Mouse (Mus musculus) Muller cell, postnatal 12 days (primary cell): ENCODE data around the gene Id2.

ENCODE experiments used
- DNase-seq: peaks from one replicate; pipeline ENCODE4 v3.0.0-alpha.2; 2015; ENCODE audit errors: inconsistent ontology term

Gene Id2

DNA sequence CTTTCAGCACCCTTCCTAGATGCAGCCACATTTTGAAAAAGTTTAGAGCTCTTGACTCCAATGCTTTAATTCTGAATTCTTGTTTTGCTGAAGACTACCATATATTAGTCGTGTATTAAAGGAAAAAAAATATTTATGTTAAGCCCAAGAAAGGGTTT, at the start of gene Id2:
Id2 (minus strand) TSS at position 89 of the 158 bp plus-strand sequence.
- DNase-seq, result peak; percentile 35

GRCm38 (mm10) chr12:25145344-25145698, 48.4 kb upstream of the Id2 start:
- no peak for DNase-seq

- no peak for DNase-seq
Measured at GRCm38 (mm10) chr12:25144591-25145343, 47.8 kb upstream of the Id2 start.

- peak; percentile 38 for DNase-seq
Measured at GRCm38 (mm10) chr12:25143492-25143891, 46.6 kb upstream of the Id2 start.

- no peak for DNase-seq
Measured at GRCm38 (mm10) chr12:25142251-25142650, 45.3 kb upstream of the Id2 start.

DNA sequence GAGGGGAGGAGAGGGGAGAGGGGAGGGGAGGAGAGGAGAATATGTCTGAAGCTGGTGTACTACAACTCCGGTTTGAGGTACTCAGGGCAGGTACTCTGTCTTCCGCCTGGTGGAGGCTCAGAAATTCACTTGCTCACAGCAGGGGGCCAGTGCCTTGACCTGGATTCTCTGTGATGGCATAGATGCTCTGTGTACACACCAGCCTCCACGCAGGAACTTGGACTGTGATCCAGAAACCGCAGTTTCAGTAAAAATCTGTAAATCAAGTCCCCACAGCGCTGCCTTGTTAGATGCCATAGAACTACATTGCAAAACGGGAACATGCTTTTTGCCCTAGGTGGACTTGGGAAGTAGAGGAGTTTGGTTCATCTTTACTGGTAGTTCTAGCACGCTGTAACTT, 44.4 kb upstream of the Id2 start:
- no peak for DNase-seq

DNA sequence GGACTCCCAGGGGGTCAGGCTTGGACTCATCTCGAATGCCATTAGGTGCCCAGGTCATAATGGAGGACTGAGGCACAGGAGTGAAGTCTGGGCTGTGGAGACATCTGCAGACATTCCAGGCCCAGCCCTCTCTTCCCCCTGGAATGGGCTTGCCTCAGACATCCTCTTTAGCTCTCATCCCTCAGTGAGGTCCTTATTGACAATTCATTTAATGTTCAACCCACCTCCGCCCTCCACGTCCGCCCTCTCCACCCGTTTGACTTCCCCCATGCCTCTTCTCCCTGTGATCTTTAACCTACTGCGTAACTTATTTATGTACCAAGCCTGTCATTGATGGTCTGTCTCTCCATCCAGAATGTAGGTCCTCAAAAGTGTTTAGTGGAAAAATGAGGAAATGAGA, 43.2 kb upstream of the Id2 start:
- DNase-seq, result no peak

GRCm38 (mm10) chr12:25138616-25139015, 41.7 kb upstream of the Id2 start:
- DNase-seq, result no peak

DNA sequence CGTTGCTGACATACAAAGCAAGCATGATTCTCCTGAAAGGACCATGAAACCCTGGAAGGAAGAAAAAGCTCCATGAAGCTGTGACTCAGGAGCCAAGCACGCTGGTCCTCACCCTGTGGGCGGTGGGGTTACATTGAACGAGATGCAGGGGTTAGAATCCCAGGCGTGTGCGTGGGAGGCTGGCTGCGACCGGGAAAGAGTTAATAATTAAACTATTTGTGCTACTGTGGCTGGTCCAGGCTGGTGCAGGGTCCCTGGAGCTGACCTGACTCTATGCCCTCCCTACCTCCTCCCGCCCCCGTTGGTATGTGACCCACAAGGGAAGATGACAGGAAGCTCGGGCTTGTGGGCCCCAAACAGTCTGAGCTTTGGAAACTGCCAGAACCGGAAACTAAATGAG, 35.1 kb upstream of the Id2 start:
- peak; percentile 25 for DNase-seq

DNA sequence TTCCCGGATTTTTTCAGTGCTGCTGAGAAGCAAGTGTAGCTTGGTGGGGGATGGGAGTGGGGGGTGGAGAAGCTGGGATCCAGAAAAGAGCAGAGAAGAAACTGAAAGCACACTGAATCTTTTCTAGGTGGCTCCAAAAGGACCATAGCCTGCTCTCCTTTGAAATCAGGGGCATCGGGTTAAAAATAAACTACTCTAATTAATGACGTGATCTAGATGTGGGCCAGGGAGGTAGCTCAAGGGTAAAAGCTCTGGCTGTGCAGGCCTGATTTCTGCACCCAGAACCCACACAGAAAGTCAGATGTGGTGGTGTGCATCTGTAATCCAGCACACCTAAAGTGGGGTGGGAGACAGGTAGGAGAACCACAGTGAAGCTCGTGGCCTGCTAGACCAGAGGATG, 30.7 kb upstream of the Id2 start:
- no peak for DNase-seq

DNA sequence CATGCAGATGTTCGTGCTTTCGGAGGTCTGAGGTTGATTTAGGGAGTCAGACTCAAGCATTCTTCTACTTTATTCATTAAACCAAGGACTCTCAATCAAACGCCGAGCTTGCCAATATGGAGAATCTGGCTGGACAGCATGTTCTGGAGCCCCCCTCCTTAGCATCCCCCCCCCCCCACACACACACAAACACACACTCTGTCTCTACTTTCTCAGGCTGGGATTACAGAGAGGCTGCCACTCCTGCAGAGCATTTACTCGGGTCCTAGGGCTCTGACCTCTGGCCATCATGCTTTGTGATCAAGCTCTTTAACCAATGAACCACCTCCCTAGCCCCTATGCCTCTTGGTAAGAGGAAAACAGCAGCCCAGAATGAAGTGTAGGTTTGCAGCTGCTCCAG, 29.3 kb upstream of the Id2 start:
- DNase-seq, result no peak

GRCm38 (mm10) chr12:25125239-25125776, 28.4 kb upstream of the Id2 start:
- no peak for DNase-seq

- DNase-seq, result no peak
Measured at GRCm38 (mm10) chr12:25124431-25125238, 27.7 kb upstream of the Id2 start.

DNA sequence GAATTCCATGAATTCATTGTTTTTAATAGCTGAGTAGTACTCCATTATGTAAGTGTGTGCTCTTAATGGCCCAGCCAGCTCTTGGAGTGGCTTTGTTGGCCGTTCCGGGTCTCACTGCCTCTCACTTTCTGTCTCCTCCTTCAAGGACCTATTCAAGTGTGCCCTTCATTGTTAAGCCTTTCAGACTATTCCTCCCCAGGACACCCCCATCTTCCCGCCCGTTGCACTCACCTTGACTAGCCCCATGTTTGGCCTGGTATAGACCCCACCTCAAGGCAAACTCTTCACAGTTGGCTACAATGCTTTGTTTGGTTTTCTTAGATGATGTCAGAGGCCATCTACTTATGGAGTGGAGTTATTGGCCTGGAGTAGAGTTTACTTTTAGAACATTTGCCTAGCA, 23.8 kb upstream of the Id2 start:
- DNase-seq, result no peak

GRCm38 (mm10) chr12:25119278-25119677, 22.3 kb upstream of the Id2 start:
- no peak for DNase-seq

GRCm38 (mm10) chr12:25117856-25118511, 21.0 kb upstream of the Id2 start:
- no peak for DNase-seq

DNA sequence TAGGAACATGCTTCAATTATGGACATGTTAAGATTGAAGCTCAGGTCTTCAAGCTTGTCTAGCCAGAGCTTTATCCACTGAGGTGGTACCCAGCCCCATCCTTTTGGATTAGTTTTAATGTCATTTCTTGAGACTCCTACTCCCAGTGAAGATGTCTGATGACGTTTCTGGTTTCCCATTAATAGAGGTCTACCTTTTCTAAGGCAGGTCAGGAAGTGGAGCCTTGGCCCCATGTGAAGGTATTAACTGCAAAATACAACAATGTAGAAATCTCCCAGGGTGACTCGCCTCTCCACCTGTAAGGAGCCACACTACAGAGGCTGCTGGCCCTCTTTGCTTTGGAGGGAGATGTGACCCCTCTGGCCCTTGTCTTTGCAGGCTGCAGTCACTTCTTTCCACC, 19.2 kb upstream of the Id2 start:
- DNase-seq, result no peak

GRCm38 (mm10) chr12:25114426-25114825, 17.5 kb upstream of the Id2 start:
- no peak for DNase-seq

DNA sequence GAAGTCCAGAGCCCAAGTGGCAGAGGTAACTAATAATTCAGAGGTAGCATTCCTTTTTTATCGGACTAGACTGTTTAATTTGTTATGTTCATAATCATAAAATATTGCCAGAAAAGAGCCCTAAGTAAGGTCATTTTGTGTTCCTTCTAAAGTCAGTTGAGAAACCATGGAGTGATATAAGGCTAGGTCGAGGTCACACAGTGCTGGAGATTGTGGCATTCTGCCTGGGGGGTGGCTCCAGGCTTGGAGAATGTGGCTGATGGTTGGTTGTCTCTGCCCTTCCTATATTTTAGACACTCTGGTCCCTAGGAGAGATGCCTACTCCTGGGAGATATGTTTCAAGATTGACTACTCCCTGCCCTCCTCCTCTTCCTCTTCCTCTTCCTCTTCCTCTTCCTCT, 16.4 kb upstream of the Id2 start:
- no peak for DNase-seq

- DNase-seq, result no peak
Measured at GRCm38 (mm10) chr12:25112806-25113205, 15.9 kb upstream of the Id2 start.

DNA sequence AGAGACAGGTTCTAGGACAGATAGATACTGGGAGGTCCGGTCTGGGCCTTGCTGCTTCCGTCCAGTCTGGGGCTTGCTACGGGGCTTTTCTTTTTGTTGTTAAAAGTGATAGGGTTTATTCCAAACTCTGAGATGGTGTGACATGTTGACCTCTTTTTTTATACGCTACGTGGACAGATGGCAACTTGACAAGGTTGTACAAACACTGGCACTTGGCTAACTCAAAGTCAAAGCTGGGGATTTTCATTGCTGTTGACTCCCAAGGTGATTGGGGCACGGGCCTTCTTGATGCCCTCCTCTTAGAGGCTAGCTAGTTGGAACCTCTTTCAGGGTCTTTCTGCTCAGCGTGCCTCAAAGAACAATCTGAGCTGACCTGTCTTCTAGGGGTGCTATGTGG, 13.7 kb upstream of the Id2 start:
- no peak for DNase-seq

GRCm38 (mm10) chr12:25109971-25110681, 13.2 kb upstream of the Id2 start:
- peak; percentile 91 for DNase-seq
